Mouse (Mus musculus): ENCODE results near the gene Ptpn12. TPM values are rescaled to one million over a fixed set of nuclear protein-coding genes. Genes with fewer than 3 reads are reported as not detected.

The Ptpn12 gene
- polyA plus RNA-seq, 1 experiment from 2014 or later: 31.1 TPM

DNA sequence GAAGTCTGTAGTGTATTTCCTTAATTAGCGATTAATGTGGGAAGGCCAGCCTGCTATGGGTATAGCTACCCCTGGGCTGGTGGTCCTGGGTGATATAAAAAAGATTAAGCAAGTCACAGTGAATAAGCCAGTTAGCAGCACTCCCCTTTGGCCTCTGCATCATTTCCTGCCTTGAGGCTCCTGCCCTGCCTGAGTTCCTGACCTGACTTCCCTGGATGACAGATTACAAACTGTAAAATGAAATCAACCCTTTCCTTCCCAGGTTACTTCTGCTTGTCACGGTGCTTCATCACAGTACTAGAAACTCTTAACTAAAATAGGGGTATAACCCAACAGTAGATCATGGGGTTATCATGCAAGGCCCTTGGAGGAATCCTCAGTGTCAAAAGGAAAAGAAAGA is 10.2 kb downstream of the Ptpn12 start:
- Histone ChIP-seq H3K4me1 (ENCODE audit: insufficient read depth) (no peaks in the 10 kb centered on the region), H3K9ac (no peak overlapping the region), H3K4me2 (no peak overlapping the region), H3K9me3 (ENCODE audit: low read depth, low read length) (no peaks in the 10 kb centered on the region), H3K36me3 (ENCODE audit: insufficient read depth) (no peaks in the 10 kb centered on the region), H3K27ac (ENCODE audit: low read depth) (no peak overlapping the region), H3K4me3 (ENCODE audit: low read depth, low read length) (no peak overlapping the region), H3K27me3 (ENCODE audit: insufficient read depth, low read length) (no peaks in the 10 kb centered on the region)
- ATAC-seq (ENCODE audit: insufficient read depth) (no peak), DNase-seq (no peak)
- WGBS: 81% methylated on average over 2 of the region's 2 CpGs
- TF ChIP-seq CTCF (IDR thresholded peaks at IDR 0.05; ENCODE audit: low read depth): no peak

DNA sequence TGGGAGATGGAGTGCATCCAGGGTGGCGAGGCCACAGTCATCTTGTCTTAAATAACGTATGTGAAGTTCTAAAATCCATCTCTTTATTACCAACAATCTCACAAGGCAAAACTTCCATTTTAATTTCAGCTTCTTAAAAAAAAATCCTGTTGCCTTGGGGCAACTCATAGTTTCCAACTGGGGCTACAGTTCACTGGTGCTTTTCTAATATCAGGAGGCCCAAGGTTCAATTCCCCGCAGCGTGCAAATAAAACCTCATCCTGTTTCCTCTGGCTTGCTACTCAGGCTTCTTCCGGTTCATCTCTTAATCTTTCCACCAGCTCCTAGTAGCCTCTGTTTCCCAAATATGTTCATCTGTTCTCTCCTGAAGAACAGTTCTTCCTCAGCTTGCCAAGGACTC is 17.6 kb downstream of the Ptpn12 start:
- Histone ChIP-seq H3K9ac (no peak overlapping the region), H3K4me1 (ENCODE audit: insufficient read depth) (no peaks in the 10 kb centered on the region), H3K4me3 (ENCODE audit: low read depth, low read length) (no peak overlapping the region), H3K27me3 (ENCODE audit: insufficient read depth, low read length) (no peaks in the 10 kb centered on the region), H3K27ac (ENCODE audit: low read depth) (no peak overlapping the region), H3K36me3 (ENCODE audit: insufficient read depth) (no peaks in the 10 kb centered on the region), H3K4me2 (no peak overlapping the region), H3K9me3 (ENCODE audit: low read depth, low read length) (no peaks in the 10 kb centered on the region)
- ATAC-seq (ENCODE audit: insufficient read depth) (no peak), DNase-seq (no peak)
- no peak for TF ChIP-seq CTCF (IDR thresholded peaks at IDR 0.05; ENCODE audit: low read depth)
- 86% methylated on average over 5 of the region's 5 CpGs for WGBS

DNA sequence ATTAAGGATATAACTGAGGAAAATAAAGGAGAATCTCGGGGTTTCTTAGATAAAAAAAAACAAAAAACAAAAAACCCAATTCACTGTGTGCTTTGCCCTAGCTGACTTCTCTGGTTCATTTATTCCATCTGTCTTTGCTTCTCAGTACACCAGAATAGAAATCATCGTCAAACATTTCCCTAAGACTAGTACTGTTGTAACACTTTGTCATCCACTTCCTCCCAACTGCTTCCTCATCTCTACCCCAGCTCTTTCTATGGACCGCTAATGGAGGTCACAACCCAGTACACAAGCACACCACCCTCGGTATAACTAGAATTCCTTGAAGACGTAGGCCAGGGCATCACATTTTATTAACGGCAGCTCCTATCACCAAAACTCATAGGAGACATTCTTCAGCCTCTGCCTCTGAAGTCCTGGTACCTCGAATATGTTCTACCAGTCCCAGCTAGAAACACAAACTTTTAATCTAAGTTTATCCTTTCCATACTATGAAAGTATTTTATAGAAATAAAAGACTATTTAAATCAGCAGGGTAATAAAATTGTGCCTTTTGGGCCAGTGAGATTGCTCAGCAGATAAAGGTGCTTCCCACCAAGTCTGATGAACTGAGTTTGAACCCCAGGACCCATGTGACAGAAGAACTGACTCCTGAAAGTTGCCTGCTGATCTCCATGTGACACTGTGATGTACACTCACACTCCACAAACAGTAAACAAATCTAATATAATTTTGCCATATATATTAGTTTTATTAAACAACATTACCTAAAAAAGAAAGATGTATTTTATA is 19.8 kb downstream of the Ptpn12 start:
- WGBS: 64% methylated on average over 7 of the region's 7 CpGs
- Histone ChIP-seq H3K4me2 (no peak overlapping the region), H3K27ac (ENCODE audit: low read depth) (no peak overlapping the region), H3K4me3 (ENCODE audit: low read depth, low read length) (no peak overlapping the region), H3K27me3 (ENCODE audit: insufficient read depth, low read length) (no peaks in the 10 kb centered on the region), H3K9me3 (ENCODE audit: low read depth, low read length) (no peaks in the 10 kb centered on the region), H3K9ac (no peak overlapping the region), H3K4me1 (ENCODE audit: insufficient read depth) (no peaks in the 10 kb centered on the region), H3K36me3 (ENCODE audit: insufficient read depth) (no peaks in the 10 kb centered on the region)
- TF ChIP-seq CTCF (IDR thresholded peaks at IDR 0.05; ENCODE audit: low read depth): no peak
- DNase-seq (no peak), ATAC-seq (ENCODE audit: insufficient read depth) (no peak)

DNA sequence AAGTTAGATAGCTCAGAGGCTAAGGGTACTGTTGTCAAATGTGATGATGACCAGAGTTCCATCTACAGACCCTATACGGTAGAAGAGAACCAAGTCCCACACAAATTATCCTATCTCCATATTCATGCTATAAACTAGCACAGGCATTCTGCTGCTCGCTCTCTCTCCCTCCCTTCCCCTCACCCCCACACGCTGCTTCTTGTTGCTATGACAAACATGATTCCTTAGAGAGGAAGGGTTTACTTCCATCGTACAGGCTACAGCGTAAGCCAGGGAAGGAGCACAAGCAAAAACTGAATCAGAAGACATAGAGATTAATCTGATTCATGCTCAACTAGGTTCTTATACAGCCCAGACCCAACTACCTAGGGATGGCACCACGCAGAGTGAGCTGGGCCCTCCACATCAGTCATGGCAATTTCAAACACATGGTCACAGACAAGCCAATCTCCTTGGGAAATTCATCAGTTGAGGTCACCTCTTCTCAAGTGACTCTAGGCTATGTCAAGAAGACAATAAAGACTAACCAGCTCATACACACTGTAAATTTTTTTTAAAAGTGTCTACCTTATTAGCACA is 21.2 kb downstream of the Ptpn12 start:
- Histone ChIP-seq H3K27ac (ENCODE audit: low read depth) (no peak overlapping the region), H3K9ac (no peak overlapping the region), H3K9me3 (ENCODE audit: low read depth, low read length) (no peaks in the 10 kb centered on the region), H3K4me2 (no peak overlapping the region), H3K4me3 (ENCODE audit: low read depth, low read length) (no peak overlapping the region), H3K27me3 (ENCODE audit: insufficient read depth, low read length) (no peaks in the 10 kb centered on the region), H3K36me3 (ENCODE audit: insufficient read depth) (no peaks in the 10 kb centered on the region), H3K4me1 (ENCODE audit: insufficient read depth) (no peaks in the 10 kb centered on the region)
- WGBS: 70% methylated on average over 6 of the region's 6 CpGs
- no peak for TF ChIP-seq CTCF (IDR thresholded peaks at IDR 0.05; ENCODE audit: low read depth)
- no peak for ATAC-seq (ENCODE audit: insufficient read depth)
- no peak for DNase-seq

DNA sequence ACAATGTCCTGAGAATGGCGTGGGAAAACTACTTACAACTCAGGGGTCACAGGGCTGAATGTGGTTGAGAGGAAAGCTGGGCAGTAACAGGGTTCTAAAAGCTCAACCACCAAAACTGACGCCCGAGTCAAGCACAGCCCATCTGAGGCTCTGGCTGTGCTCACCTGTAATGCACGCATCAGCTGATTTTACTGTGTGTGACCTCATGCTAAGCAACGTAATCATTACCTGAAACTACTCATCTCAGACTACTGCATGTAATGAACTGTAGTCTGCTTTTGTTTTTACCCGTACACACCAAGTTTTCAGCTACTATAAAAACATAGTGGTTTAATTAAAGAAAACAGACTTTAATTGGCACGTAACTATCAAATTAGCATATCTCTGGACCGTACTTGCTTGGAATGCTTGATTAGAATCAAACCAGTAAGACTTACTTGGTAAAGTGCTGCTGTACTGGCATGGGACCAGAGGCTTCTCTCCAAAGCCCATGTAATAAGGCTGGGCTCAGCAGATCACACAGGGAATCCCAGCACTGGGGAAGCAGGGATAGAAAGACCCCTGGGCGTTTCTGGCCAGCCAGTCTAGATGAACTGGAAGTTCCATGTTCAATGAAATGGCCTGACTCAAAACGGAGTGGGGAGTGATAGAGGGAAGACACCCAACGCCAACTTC is 22.2 kb downstream of the Ptpn12 start:
- no peak overlapping the region for H3K4me3 ChIP-seq (ENCODE audit: low read depth, low read length)
- H3K36me3 ChIP-seq (ENCODE audit: insufficient read depth): peaks cover 7% of the 10 kb centered on the region; the same call in 1 of the 2 replicates
- ATAC-seq (ENCODE audit: insufficient read depth): no peak
- H3K27ac ChIP-seq (ENCODE audit: low read depth): no peak overlapping the region
- H3K9ac ChIP-seq: no peak overlapping the region
- no peaks in the 10 kb centered on the region for H3K27me3 ChIP-seq (ENCODE audit: insufficient read depth, low read length)
- H3K9me3 ChIP-seq (ENCODE audit: low read depth, low read length): no peaks in the 10 kb centered on the region
- TF ChIP-seq CTCF (IDR thresholded peaks at IDR 0.05; ENCODE audit: low read depth): no peak
- no peak for DNase-seq
- 81% methylated on average over 11 of the region's 11 CpGs for WGBS
- no peak overlapping the region for H3K4me2 ChIP-seq
- no peaks in the 10 kb centered on the region for H3K4me1 ChIP-seq (ENCODE audit: insufficient read depth)

DNA sequence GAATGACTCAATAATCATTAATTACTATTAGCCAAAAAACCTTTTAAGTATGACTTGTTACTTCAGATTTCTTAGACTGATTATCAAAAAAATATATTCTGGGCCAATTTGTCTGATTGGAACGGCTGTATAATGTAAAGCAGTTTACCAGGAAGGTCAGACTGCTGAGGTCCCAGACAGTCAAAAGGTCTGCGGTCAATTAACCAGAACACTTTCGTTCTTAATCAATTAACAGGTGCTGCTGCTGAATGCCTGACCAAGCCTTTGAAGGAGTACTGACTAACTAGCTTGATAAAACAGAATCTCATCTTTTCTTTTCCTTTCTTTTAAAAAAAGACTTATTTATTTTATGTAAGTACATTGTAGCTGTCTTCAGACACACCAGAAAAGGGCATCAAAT is 23.1 kb downstream of the Ptpn12 start:
- Histone ChIP-seq H3K4me1 (ENCODE audit: insufficient read depth) (no peaks in the 10 kb centered on the region), H3K9me3 (ENCODE audit: low read depth, low read length) (no peaks in the 10 kb centered on the region), H3K4me3 (ENCODE audit: low read depth, low read length) (no peak overlapping the region), H3K9ac (no peak overlapping the region), H3K27ac (ENCODE audit: low read depth) (no peak overlapping the region), H3K36me3 (ENCODE audit: insufficient read depth) (peaks cover 13% of the 10 kb centered on the region), H3K4me2 (no peak overlapping the region), H3K27me3 (ENCODE audit: insufficient read depth, low read length) (no peaks in the 10 kb centered on the region)
- no peak for TF ChIP-seq CTCF (IDR thresholded peaks at IDR 0.05; ENCODE audit: low read depth)
- ATAC-seq (ENCODE audit: insufficient read depth): no peak
- WGBS: 73% methylated on average over 3 of the region's 3 CpGs
- DNase-seq: no peak

DNA sequence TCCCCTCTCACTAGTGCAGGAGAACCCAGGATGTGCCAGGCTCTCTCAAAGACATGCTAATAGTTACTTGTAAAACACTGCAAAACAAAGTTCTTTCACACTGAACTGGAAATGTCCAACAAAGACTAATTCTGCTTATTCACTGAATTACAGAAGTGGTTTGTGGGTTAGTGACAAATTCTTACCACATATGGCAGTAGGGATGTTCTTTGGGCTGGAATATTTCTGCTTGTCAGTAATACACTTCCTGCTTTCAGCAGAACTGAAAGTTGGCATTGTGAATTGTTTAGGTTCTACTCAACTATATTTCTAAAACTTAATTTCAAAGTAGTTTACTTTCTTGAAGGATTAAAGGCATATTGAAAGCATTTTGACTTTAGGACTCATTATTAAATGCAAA is 25.5 kb downstream of the Ptpn12 start:
- TF ChIP-seq CTCF (IDR thresholded peaks at IDR 0.05; ENCODE audit: low read depth): no peak
- DNase-seq: peak; percentile 30
- no peaks in the 10 kb centered on the region for H3K27me3 ChIP-seq (ENCODE audit: insufficient read depth, low read length)
- no peak overlapping the region for H3K9ac ChIP-seq
- ATAC-seq (ENCODE audit: insufficient read depth): no peak
- H3K4me2 ChIP-seq: no peak overlapping the region
- no peaks in the 10 kb centered on the region for H3K4me1 ChIP-seq (ENCODE audit: insufficient read depth)
- H3K36me3 ChIP-seq (ENCODE audit: insufficient read depth): peaks cover 22% of the 10 kb centered on the region
- no peak overlapping the region for H3K27ac ChIP-seq (ENCODE audit: low read depth)
- no peak overlapping the region for H3K4me3 ChIP-seq (ENCODE audit: low read depth, low read length)
- H3K9me3 ChIP-seq (ENCODE audit: low read depth, low read length): no peaks in the 10 kb centered on the region

All from lung, embryonic 14.5 days (tissue).